Mouse (Mus musculus): ENCODE measurements around the gene Coa3.

DNA sequence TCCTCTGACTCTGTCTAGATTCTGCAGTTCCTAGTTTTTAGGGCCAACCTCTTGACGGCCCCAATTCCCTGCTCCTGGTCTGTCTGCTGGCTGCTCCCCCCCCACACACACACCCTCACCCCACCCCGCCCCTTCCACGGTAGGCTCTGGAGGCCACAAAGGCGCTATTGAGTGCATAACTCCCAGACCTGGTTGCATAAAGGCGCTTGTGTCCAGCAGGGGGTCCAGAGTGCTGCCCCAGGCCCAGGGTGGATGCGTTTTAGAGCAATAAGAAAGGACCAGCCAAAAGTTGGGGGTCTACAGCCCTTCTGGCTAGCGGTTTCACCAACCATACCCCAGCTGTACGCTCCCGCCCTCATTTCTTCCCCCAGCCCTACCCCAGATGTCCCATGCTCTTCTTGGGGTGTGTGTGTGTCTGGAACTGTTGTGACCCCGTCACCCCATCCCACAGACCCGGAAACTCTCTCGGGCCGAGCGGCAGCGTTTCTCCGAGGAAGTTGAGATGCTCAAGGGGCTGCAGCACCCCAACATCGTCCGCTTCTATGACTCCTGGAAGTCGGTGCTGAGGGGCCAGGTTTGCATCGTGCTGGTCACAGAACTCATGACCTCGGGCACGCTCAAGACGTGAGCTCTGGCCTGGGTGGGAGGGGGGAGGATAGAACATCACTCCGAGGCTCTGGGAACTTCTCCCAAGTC is 16.5 kb downstream of the Coa3 start:
- TF ChIP-seq POLR2A (IDR thresholded peaks at IDR 0.05; ENCODE audit: control insufficient read depth, extremely low read depth, insufficient read depth, low read length, poor library complexity) (no peak), CTCF (IDR thresholded peaks at IDR 0.05; ENCODE audit: borderline replicate concordance, control insufficient read depth, extremely low read depth, insufficient read depth, low read length, poor library complexity) (no peak)

Measured in thymus, adult 2 months (tissue).